Mouse (Mus musculus): ENCODE data around the gene Lhx5. TPM values are rescaled to one million over a fixed set of nuclear protein-coding genes. Genes with fewer than 3 reads are reported as not detected.

Gene Lhx5
- polyA plus RNA-seq, 1 experiment = not detected

DNA sequence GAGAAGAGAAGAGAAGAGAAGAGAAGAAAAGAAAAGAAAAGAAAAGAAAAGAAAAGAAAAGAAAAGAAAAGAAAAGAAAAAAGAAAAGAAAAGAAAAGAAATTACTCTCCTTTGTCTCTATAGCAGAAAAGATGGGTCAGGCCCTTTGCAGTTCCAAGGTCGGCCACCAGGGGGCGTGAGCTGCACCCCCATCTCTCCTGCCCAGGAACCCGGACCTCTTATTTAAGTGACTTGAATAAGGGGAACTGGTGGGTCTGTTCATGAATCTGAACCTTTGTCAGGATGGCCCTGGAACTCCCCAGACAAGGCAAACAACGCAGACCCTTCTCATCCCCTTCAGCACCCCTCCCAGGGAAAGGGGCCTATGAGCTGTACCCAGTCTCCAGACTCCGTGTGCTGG, 33.6 kb downstream of the Lhx5 start:
- DNase-seq (ENCODE audit: low spot score) = no peak

DNA sequence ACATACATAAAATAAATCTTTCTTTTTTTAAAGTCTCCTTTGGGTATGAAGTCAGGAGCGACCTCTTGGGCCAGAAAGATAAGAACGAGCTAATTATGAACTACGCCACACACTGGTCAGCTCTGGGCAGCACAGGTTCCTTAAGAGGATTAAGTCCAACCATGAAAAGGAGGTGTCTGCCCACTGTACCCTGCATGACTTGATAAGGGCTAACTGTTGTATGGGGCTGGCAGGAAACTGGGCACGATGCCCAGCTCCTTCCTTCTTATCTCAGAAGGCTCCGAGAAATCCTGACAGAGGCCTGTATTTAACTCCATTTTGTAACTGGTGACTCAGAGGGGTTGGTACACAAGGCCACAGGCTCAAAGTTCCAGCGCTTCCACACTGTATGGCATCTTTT, 34.4 kb downstream of the Lhx5 start:
- DNase-seq (ENCODE audit: low spot score) = no peak

DNA sequence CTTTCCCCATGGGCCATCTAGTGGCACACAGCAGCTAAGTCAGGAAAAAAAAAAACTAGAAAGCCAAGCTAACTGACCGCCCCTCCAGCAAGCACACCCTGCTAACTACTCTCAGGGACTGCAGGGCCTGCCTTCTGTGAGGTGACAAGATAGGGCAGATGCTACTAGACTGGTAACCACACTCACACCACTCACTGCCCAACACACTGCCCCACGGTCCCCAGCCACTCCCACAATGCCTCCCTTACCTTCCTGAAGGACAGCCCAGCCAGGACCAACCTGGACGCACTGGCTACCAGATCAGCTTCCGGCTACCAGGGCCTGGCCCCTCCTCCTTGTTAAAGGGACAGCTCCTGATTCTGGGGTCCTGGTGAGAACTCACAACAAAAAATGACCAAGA, 35.5 kb downstream of the Lhx5 start:
- DNase-seq (ENCODE audit: low spot score) = no peak

DNA sequence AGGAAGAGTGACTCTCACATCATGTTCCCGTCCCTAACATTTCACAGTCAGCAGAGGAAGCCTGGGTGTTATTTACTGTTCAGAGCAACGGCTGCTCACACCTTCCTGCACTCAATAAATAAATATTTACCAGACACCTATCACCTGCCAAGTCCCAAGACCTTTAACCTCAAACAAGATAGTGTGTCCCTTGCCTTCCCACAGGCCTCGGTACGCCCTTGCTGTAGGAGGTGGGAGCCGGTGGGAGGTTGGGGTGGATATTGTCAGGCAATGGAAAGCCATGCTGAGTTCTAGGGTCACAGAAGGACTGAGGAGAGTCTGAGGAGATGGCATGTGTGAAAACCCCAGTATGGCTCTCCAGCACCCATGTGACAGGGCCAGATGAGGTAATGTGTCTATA, 36.8 kb downstream of the Lhx5 start:
- no peak for DNase-seq (ENCODE audit: low spot score)

DNA sequence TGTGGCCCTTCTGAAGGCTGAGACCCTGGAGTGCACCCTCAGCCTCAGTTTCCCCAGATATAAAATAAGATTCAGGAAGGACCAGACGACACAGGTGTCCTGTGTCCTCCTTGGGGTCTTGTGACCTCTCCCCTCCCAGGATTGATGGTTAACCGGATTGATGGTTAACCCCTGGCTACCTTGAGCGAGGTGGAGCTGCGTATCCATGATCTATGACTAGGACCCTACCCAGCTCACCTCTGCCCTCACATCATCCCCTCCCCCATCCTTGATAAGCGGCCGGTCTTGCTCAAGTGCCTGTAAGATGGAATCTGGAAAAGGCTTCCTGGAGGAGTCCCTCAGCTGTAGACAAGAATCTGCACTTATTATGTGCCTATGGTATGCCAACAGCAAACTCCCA, 37.3 kb downstream of the Lhx5 start:
- DNase-seq (ENCODE audit: low spot score) = no peak

DNA sequence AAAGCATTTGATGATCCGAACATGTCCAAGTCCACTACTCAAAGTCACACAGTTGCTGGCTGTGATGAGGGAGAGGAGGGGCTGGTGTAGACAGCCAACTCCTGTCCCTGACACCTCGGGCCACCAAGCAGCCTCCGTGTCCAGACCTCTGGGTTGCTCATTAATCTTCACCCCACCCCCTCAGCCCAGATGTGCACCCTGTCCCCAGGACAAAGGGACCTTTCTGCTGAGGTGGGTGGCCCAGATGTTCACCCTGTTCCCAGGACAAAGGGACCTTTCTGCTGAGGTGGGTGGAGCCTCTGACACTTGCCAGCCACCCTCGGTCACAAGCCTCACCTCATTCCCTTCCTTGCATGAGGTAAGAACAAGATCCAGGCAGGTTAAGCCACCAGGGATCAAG, 40.0 kb downstream of the Lhx5 start:
- no peak for DNase-seq (ENCODE audit: low spot score)

DNA sequence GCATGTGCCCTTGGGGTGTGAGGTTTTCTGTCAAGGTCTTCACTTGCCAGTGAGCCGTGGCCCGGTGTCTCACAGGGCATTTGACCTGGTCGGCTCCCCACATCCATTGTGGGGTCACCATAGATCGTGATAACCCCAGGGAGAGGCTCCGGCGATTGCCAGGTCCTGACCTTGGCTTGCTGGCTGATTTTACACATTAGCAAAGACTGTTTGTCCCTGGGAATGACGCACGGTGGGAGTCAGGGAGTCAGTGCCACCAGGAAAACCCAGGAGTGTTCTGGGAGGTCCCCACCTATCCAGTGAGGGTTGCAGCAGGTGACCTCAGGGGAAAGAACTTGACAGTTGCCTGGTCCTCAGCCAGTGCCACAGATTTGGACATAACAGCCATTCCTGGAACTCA, 41.3 kb downstream of the Lhx5 start, which contains the start of gene Sdsl:
Gene Sdsl (minus strand): TSS at position 41 of the 400 bp plus-strand sequence.
- no peak for DNase-seq (ENCODE audit: low spot score)

DNA sequence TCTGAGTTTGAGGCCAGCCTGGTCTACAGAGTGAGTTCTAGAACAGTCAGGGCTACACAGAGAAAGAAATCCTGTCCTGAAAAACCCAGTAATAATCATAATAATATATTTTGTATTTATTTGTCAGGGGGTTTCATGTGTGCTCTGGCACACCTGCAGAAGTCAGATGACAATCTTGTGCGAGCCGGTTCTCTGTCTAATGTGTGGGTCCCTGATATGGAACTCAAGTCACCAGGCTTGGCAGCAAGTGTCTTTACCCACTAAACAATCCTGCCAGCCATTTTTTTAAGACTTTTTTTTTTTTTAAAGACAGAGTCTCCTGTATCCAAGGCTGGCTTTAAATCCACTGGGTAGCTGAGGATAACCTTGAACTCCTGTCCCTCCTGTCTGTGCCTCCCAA, 41.9 kb downstream of the Lhx5 start:
- DNase-seq (ENCODE audit: low spot score) = no peak

DNA sequence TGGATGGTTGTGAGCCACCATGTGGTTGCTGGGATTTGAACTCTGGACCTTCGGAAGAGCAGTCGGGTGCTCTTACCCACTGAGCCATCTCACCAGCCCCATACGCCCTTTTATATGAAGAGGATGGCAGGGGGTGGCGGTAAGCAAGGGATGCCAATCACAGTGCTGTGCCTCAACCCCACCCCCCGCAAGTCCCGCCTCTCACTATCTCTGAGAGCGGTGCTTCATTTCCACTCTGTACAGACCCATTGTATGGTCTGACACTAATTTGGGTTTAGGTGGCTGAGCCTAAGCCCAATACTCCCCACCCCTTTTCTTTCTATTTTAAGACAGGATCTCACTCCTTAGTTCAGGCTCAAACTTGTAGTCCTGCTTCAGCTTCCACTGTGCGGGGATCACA, 44.4 kb downstream of the Lhx5 start:
- DNase-seq (ENCODE audit: low spot score) = no peak

DNA sequence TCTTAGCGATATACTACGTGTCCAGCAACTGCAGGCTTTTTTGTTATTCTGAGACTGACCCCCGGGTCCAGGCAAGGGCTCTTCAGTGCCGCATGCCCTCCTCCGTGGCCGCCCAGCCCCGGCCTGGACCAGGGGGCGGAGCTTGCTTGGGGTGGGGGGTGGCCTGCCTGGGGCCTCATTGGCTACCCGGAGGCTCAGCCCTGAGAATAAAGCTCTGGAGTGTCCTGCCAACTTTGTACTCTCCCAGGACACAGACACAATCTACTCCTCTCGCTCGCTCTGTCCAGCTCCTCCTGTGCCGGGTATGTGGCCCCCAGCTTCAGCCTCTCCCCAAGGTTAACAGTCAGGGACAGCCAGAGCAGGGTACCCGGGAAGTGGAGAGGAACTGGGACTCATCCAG, 44.8 kb downstream of the Lhx5 start, which contains the start of gene Sds:
Gene Sds (plus strand): TSS at position 231 of the 400 bp plus-strand sequence.
- no peak for DNase-seq (ENCODE audit: low spot score)

DNA sequence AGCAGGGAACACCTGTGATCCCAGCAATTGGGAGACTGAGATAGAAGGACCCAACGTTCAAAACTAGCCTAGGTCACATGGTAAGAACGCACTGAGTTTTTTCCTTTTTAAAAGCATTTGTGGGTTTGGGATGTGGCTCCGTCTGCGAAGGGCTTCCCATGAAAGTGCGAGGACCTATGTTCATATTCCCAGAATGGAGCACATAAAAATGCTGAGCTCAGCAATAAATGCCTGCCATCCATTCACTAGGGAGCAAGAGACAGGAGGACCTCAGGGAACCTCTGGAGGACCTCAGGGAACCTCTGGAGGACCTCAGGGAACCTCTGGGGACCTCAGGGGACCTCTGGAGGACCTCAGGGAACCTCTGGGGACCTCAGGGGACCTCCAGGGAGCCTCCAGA, 46.5 kb downstream of the Lhx5 start:
- DNase-seq (ENCODE audit: low spot score) = no peak

DNA sequence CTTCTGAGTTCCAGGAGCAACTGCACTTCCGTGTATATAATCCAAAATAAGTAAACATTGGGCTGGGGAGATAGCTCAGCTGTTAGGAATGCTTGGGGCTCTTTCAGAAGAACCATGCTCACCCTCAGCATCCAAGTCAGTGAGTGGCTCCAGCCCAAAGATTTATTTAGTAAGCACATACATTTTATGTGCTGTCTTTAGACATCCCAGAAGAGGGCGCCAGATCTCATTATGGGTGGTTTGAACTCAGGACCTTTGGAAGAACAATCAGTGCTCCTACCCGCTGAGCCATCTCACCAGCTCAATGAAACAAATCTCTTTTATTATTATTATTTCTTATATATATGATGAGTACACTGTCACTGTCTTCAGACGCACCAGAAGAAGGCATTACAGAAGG, 48.0 kb downstream of the Lhx5 start:
- no peak for DNase-seq (ENCODE audit: low spot score)

DNA sequence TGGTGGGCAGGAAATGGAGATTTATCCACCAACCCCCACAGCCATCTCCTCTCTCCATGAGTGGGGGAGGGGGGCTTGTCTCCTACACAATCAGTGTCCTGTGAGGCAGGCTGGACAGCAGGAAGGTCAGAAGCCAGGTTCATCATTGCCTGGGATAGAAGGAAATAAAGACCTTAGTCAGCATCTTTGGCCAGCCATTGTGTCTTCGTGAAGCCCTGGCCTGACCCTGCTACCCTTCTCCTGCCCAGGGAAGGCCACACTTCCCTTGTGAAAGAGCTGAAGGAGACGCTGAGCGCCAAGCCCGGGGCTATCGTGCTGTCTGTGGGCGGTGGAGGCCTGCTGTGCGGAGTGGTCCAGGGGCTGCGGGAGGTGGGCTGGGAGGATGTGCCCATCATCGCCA, 49.7 kb downstream of the Lhx5 start:
- DNase-seq (ENCODE audit: low spot score) = no peak

DNA sequence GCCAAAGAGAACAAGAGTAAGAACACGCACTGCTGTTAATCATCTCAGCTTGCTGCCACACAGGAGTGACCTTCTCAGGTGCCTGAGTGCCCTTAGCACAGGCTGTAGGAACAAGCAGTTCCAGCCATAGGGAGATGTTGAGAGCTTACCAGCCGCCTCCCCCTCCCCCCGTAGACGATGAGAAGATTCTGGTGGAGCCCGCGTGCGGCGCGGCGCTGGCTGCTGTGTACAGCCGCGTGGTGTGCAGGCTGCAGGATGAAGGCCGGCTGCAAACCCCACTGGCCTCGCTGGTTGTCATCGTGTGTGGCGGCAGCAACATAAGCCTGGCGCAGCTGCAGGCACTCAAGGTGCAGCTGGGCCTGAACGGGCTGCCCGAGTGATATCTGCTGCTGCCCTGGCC, 51.9 kb downstream of the Lhx5 start:
- DNase-seq (ENCODE audit: low spot score) = no peak

DNA sequence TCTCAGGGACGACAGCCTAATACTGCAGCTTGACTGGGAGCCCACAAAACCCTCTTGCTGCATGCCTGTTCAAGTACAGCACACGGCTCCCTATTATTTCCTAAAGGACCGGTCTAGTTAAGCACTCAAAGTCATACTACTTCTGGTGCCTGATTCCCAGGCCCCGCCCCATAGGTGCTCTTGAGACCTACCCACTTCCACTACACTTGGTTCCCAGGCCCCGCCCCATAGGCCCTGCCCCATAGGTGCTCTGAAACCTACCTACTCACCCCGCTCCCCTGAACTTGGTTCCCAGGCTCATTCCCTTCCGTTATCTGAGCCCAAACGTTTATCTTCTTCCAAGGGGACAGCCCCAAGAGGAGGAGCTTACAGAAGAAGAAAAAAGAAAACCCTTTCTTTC, 56.3 kb downstream of the Lhx5 start:
- DNase-seq (ENCODE audit: low spot score) = no peak

DNA sequence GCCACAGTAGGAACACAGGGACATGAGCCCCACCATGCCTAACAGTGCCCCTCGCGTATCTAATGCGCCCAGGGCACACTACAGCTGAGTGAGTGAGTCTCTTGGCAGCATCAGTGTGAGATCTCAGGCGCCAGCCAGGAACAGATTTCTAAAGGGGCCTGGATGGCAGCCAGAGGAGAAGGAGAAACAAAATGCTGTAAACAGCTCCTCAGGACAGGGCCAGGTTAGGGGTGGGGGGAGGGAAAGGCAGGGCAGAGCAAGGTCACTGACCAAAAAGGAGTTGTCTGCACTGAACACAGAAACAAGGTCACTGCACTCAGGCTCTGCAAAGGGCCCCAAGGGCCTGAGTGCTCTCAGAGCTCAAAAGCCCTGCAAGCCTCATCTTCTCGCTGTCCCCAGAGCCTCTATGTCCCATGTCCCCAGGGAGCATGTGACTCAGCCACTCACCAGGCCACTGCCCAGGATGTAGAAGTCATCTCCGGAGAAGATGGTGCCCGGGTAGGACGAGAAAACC, 59.2 kb downstream of the Lhx5 start:
- DNase-seq (ENCODE audit: low spot score) = no peak

Other genes with a start within 250 kb of the Lhx5 start
- 7.4 and 8.4 TPM in 2 replicates for gene Sdsl, start 41.1 kb downstream of the Lhx5 start, polyA plus RNA-seq (2012; rRNA removed)
- not detected in 2 replicates for gene Sds, start 44.8 kb downstream of the Lhx5 start, polyA plus RNA-seq (2012; rRNA removed)
- 29.2 and 38.3 TPM in 2 replicates for gene Plbd2, start 71.9 kb downstream of the Lhx5 start, polyA plus RNA-seq (2012; rRNA removed)
- 28.8 and 30.9 TPM in 2 replicates for gene Slc8b1, start 79.5 kb downstream of the Lhx5 start, polyA plus RNA-seq (2012; rRNA removed)
- 38.6 and 55.0 TPM in 2 replicates for gene Tpcn1, start 157.0 kb downstream of the Lhx5 start, polyA plus RNA-seq (2012; rRNA removed)
- 1.6 and 1.8 TPM in 2 replicates for gene Iqcd, start 157.3 kb downstream of the Lhx5 start, polyA plus RNA-seq (2012; rRNA removed)
- gene Rita1, start 180.9 kb downstream of the Lhx5 start, polyA plus RNA-seq (2012; rRNA removed) = 11.0 and 12.9 TPM in 2 replicates
- gene Ddx54, start 181.0 kb downstream of the Lhx5 start, polyA plus RNA-seq (2012; rRNA removed) = 25.7 and 26.2 TPM in 2 replicates
- gene Cfap73, start 202.5 kb downstream of the Lhx5 start, polyA plus RNA-seq (2012; rRNA removed) = not detected in 2 replicates
- 0.81 and 1.3 TPM in 2 replicates for gene Rasal1, start 217.1 kb downstream of the Lhx5 start, polyA plus RNA-seq (2012; rRNA removed)